Mouse (Mus musculus): Measurements from ENCODE around the gene Krit1. TPM values are rescaled to one million over a fixed set of nuclear protein-coding genes. Genes with fewer than 3 reads are reported as not detected.
"Not testable (repeated sequence)": the region's sequence is repeated elsewhere in the genome, so short reads cannot be mapped to it uniquely, and the experiment has no call there.

Krit1 gene
- total and polyA plus RNA-seq, 3 experiments: 9.0 to 30.9 (median 28.4) TPM

GRCm38 (mm10) chr5:3893459-3894293 lies 90.7 kb downstream of the Krit1 start, which contains the start of gene Mterf1a:
Gene Mterf1a, minus strand, starts transcription at chr5:3893933.
- TF ChIP-seq CTCF (IDR thresholded peaks at IDR 0.05): peak; percentile 39
- H3K4me1 ChIP-seq (ENCODE audit: control insufficient read depth, insufficient read depth, low read length); H3K36me3 ChIP-seq (ENCODE audit: control insufficient read depth, insufficient read depth, low read length); H3K27ac ChIP-seq; H3K79me2 ChIP-seq (replicated peaks; ENCODE audit: control insufficient read depth, insufficient read depth, low read length); H3K9ac ChIP-seq (ENCODE audit: low read depth, low read length); H3K27me3 ChIP-seq (ENCODE audit: control insufficient read depth, insufficient read depth, low read length): not testable (repeated sequence)
- DNase-seq: peak; percentile 42 to 48
- peak within 1 kb of the TSS; percentile 41 for H3K4me3 ChIP-seq
- intact Hi-C loops (cut with DNase I): loop anchor here (5.0 kb wide), 1 partner anchor 209 kb away; the partner anchor contains the start of gene Cyp51
- 2% methylated on average over 11 of the region's 47 CpGs for WGBS

DNA sequence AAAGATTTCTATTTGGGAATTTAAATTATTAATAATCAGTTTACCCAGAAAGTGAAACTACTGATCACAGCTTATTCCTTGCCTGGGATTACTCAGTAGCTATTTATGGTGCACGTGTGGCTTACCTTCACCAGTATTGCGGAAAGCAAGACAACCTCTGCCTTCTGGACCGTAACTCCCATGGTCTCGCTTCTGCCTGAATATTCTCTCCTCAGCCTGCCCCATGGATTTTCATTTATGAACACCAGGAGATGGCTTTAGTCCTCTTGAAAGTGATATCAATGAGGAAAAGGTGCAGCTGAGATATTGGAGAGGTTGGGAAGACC lies 91.3 kb downstream of the Krit1 start:
- not testable (repeated sequence) for H3K36me3 ChIP-seq (ENCODE audit: control insufficient read depth, insufficient read depth, low read length); H3K79me2 ChIP-seq (replicated peaks; ENCODE audit: control insufficient read depth, insufficient read depth, low read length); H3K27me3 ChIP-seq (ENCODE audit: control insufficient read depth, insufficient read depth, low read length); DNase-seq; H3K27ac ChIP-seq; H3K9ac ChIP-seq (ENCODE audit: low read depth, low read length); H3K4me3 ChIP-seq; H3K4me1 ChIP-seq (ENCODE audit: control insufficient read depth, insufficient read depth, low read length)
- WGBS: 97% methylated on average over 4 of the region's 4 CpGs
- intact Hi-C loops (cut with DNase I): loop anchor here (5.0 kb wide), 1 partner anchor 208 kb away; the partner anchor contains the start of gene Cyp51

Other genes starting within 250 kb of the Krit1 start
- 1 to 10 TPM; 2.0 to 3.1 TPM for gene 1700109H08Rik, start 231.6 kb upstream of the Krit1 start, total RNA-seq (2021)
- gene 1700109H08Rik, start 231.6 kb upstream of the Krit1 start, polyA plus RNA-seq (2012; rRNA removed): 1.3 and 2.4 TPM in 2 replicates
- gene Pex1, start 207.1 kb upstream of the Krit1 start, total RNA-seq (2021): 1 to 10 TPM; 8.8 to 9.3 TPM
- 5.4 and 7.5 TPM in 2 replicates for gene Pex1, start 207.1 kb upstream of the Krit1 start, polyA plus RNA-seq (2012; rRNA removed)
- gene Rbm48, start 206.6 kb upstream of the Krit1 start, total RNA-seq (2021): 1 to 10 TPM; 3.5 to 5.0 TPM
- gene Rbm48, start 206.6 kb upstream of the Krit1 start, polyA plus RNA-seq (2012; rRNA removed): 2.8 and 5.5 TPM in 2 replicates
- not detected for gene Tmbim7, start 152.0 kb upstream of the Krit1 start, total RNA-seq (2021)
- gene Tmbim7, start 152.0 kb upstream of the Krit1 start, polyA plus RNA-seq (2012; rRNA removed): 0.14 and 0.15 TPM in 2 replicates
- gene Gatad1, start 146.0 kb upstream of the Krit1 start, total RNA-seq (2021): 10 to 100 TPM; 89.7 to 97.6 TPM
- 58.8 and 117 TPM in 2 replicates for gene Gatad1, start 146.0 kb upstream of the Krit1 start, polyA plus RNA-seq (2012; rRNA removed)
- 10 to 100 TPM; 25.2 to 28.0 TPM for gene Ankib1, start 259 bp upstream of the Krit1 start, total RNA-seq (2021)
- 3.6 and 7.4 TPM in 2 replicates for gene Ankib1, start 259 bp upstream of the Krit1 start, polyA plus RNA-seq (2012; rRNA removed)
- gene Lrrd1, start 42.0 kb downstream of the Krit1 start, total RNA-seq (2021): under 1 TPM in 1 of 2 experiments, not detected in 1; 0.07 TPM
- 0.06 and 0.09 TPM in 2 replicates for gene Lrrd1, start 42.0 kb downstream of the Krit1 start, polyA plus RNA-seq (2012; rRNA removed)
- 1 to 10 TPM; 2.4 to 3.7 TPM for gene Mterf1a, start 90.7 kb downstream of the Krit1 start, total RNA-seq (2021)
- 0.70 and 1.5 TPM in 2 replicates for gene Mterf1a, start 90.7 kb downstream of the Krit1 start, polyA plus RNA-seq (2012; rRNA removed)
- gene Akap9, start 124.9 kb downstream of the Krit1 start, total RNA-seq (2021): 10 to 100 TPM; 37.5 to 45.3 TPM
- 4.4 and 6.8 TPM in 2 replicates for gene Akap9, start 124.9 kb downstream of the Krit1 start, polyA plus RNA-seq (2012; rRNA removed)

Data from heart, adult 2 months (tissue).